Mouse (Mus musculus): ENCODE results near the gene Aif1. TPM values are rescaled to one million over a fixed set of nuclear protein-coding genes. Genes with fewer than 3 reads are reported as not detected.

The Aif1 gene
- polyA plus RNA-seq, 1 experiment: 13.2 TPM

DNA sequence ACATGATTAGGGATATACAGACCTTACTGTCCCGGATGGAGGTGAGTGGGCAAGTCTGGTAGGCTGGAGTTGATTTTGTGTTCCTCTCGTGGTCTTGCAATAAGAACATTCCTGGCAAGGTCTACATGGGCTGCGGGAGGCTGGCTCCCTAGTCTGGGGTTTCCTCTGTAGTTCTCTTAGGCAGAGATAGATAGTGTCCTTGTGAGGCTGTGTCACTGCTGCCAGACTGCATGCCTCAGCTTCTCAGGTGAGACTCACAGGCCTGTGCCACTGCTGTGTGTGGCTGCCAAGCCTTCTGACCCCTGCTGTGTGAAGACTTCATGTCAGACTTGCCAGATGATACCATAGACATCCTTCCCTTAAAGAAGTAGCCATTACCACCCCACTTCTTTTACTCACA lies 36.6 kb downstream of the Aif1 start:
- H3K27ac ChIP-seq (ENCODE audit: insufficient read depth, low read length): no peak overlapping the region
- H3K4me3 ChIP-seq (ENCODE audit: insufficient read depth, low read length): no peak overlapping the region
- H3K4me1 ChIP-seq (ENCODE audit: control insufficient read depth, insufficient read depth, low read length): no peaks in the 10 kb centered on the region; the same call in 1 of the 2 replicates
- TF ChIP-seq POLR2A (IDR thresholded peaks at IDR 0.05; ENCODE audit: extremely low read depth, insufficient read depth, low read length) (no peak), CTCF (IDR thresholded peaks at IDR 0.05; ENCODE audit: extremely low read depth, insufficient read depth, low read length) (no peak)

DNA sequence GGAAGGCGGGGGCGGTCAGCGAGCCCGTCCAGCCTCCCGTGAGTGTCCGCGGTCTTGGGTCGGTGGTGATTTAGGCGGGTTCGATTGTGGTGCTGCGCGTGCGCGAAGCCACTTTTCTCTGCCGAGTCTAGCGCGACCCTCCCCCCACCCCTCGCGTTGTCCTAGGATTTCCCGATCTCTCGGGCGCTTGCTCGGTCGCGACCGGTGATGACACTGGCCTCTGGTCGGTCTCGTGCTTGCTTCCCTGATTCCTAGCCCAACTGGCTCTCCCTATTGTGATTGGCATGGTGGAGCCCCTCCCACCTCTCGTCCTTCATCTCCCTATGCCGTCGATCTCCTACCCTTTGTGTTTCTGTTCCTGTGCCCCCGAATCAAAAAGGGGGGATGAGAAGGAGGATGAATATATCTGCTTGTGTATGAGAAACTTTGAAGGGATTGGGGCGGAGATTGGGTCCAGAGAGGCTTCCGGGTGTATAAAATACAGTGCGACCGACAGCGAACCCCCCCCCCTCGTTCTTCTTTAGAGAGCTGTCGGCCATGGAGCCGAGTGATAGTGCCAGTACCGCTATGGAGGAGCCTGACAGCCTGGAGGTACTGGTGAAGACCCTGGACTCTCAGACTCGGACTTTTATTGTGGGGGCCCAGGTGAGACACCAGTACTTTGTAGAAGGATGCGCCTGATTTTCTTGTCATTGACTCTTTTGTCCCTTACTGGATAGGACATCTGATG lies 40.1 kb downstream of the Aif1 start:
- peak overlapping the region; percentile 93 for H3K27ac ChIP-seq (ENCODE audit: insufficient read depth, low read length)
- peak overlapping the region; percentile 81 for H3K4me3 ChIP-seq (ENCODE audit: insufficient read depth, low read length)
- TF ChIP-seq POLR2A (IDR thresholded peaks at IDR 0.05; ENCODE audit: extremely low read depth, insufficient read depth, low read length): no peak; the same call in 1 of the 2 replicates
- TF ChIP-seq CTCF (IDR thresholded peaks at IDR 0.05; ENCODE audit: extremely low read depth, insufficient read depth, low read length): no peak
- H3K4me1 ChIP-seq (ENCODE audit: control insufficient read depth, insufficient read depth, low read length): no peaks in the 10 kb centered on the region; the same call in 1 of the 2 replicates

DNA sequence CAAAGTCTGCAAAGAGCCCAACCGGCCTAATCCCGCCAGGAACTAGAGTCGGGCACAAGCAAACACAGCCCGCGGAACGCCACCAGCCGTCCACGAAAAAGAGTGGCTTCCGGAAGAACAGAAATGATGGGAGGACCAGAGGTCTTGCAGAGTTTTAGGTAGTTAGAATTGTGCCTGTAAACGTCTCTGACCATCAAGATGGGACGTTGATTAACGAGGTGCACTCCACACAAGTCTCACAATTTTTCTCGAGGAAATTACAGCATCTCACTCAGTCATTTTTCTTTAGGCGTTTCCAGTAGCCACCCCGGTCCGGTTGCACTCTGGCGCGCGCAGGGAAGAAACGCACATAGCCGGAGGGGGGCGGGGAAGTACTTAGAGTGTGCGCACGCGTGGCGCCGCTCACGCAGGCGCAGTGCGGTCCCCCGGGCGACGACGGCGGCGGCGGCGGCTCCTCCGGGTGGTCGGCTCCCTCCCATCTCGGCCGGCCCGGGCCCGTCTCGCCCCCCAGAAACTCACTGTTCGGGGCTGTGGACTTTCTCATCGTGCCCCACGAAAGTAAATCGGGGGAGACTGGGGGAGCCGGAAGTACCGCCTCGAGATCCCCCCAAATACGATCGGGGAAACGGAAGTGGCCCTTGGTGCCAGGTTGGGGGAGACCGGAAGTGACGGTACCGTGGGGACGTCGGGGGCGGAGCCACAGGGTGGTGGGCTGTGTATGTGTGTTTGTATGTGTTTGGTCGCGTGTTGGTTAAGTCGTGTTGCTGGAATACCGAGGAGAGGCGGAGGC lies 40.9 kb downstream of the Aif1 start, which contains the start of gene Bag6:
Gene Bag6, plus strand, starts transcription at position 378 of the 790 bp plus-strand sequence.
- Histone ChIP-seq H3K4me3 (ENCODE audit: insufficient read depth, low read length) (peak within 1 kb of the TSS; percentile 81), H3K4me1 (ENCODE audit: control insufficient read depth, insufficient read depth, low read length) (no peaks in the 10 kb centered on the region; the same call in 1 of the 2 replicates), H3K27ac (ENCODE audit: insufficient read depth, low read length) (peak within 1 kb of the TSS; percentile 93)
- peak; percentile 66; the same call in 1 of the 2 replicates for TF ChIP-seq POLR2A (IDR thresholded peaks at IDR 0.05; ENCODE audit: extremely low read depth, insufficient read depth, low read length)
- no peak for TF ChIP-seq CTCF (IDR thresholded peaks at IDR 0.05; ENCODE audit: extremely low read depth, insufficient read depth, low read length)

DNA sequence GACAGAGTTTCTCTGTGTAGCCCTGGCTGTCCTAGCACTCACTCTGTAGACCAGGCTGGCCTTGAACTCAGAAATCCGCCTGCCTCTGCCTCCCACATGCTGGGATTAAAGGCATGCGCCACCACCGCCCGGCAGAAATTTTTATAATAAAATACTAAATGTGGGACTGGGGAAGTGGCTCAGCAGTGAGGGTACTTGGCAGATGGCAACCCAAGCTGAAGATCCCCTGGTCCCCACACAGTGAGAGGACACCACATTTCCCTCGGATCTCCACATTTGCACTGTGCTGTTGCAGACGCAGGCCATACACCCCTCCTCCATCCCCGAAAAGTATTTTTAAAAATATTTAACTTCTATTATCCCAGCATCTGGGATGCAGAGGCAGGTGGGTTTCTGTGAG lies 42.4 kb downstream of the Aif1 start:
- no peak overlapping the region for H3K27ac ChIP-seq (ENCODE audit: insufficient read depth, low read length)
- no peak overlapping the region for H3K4me3 ChIP-seq (ENCODE audit: insufficient read depth, low read length)
- TF ChIP-seq POLR2A (IDR thresholded peaks at IDR 0.05; ENCODE audit: extremely low read depth, insufficient read depth, low read length) (no peak), CTCF (IDR thresholded peaks at IDR 0.05; ENCODE audit: extremely low read depth, insufficient read depth, low read length) (no peak)
- H3K4me1 ChIP-seq (ENCODE audit: control insufficient read depth, insufficient read depth, low read length): no peaks in the 10 kb centered on the region; the same call in 1 of the 2 replicates

DNA sequence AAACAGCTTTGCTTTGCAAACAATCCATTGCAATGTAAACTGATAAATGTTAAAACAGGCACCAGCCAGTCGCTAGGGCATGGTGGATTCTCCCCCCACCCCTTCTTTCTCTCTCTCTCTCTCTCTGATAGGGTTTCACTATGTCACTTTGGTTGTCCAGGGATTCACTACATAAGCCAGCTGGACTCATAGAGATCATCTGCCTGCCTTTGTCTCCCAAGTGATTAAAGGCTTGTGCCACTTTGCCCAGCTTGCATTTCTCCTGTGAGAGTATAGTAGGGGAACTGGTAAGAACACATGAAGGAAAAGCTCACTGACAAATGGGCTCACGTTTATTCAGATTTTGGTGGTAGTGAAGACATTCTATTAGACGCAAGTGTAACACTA lies 43.7 kb downstream of the Aif1 start:
- Histone ChIP-seq H3K27ac (ENCODE audit: insufficient read depth, low read length) (no peak overlapping the region), H3K4me1 (ENCODE audit: control insufficient read depth, insufficient read depth, low read length) (peaks cover 1% of the 10 kb centered on the region; the same call in 1 of the 2 replicates), H3K4me3 (ENCODE audit: insufficient read depth, low read length) (no peak overlapping the region)
- TF ChIP-seq POLR2A (IDR thresholded peaks at IDR 0.05; ENCODE audit: extremely low read depth, insufficient read depth, low read length) (no peak), CTCF (IDR thresholded peaks at IDR 0.05; ENCODE audit: extremely low read depth, insufficient read depth, low read length) (no peak)

DNA sequence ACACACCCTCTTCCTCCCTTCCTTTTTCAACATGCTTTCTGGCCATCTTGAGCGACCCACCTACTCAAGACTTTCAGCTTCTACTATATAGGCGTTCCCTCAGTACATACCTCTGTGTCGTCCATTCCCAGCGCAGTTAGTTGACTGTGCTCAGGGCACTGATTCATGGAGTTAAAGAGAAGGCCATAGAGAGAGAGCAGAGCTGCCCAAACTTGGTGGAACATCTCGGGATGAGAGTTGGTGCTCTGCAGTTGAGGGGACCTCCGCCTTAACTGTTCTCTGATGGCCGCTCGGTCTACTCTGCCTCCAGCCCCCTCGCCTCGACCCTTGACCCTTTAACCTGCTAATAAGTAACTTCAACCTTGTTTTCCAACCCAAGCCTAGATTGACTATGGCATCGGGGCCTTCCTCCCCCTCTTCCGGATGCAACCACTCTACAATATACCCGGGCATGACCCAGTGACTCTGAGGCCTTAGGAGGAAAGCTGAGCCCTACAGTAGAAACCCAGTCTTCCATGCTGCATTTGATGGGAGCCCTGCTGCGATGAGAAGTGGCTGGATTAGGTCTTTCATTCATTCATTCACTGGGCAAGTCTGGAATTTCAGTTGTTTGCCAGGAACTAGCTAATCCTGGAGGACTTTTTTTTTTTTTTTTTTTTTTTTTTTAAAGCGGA lies 44.2 kb downstream of the Aif1 start, which contains the start of gene Apom:
Gene Apom, minus strand, starts transcription at position 551 of the 674 bp plus-strand sequence.
- Histone ChIP-seq H3K4me1 (ENCODE audit: control insufficient read depth, insufficient read depth, low read length) (peaks cover 1% of the 10 kb centered on the region; the same call in 1 of the 2 replicates), H3K27ac (ENCODE audit: insufficient read depth, low read length) (no peak within 1 kb of the TSS), H3K4me3 (ENCODE audit: insufficient read depth, low read length) (no peak within 1 kb of the TSS)
- no peak for TF ChIP-seq POLR2A (IDR thresholded peaks at IDR 0.05; ENCODE audit: extremely low read depth, insufficient read depth, low read length)
- TF ChIP-seq CTCF (IDR thresholded peaks at IDR 0.05; ENCODE audit: extremely low read depth, insufficient read depth, low read length): no peak

DNA sequence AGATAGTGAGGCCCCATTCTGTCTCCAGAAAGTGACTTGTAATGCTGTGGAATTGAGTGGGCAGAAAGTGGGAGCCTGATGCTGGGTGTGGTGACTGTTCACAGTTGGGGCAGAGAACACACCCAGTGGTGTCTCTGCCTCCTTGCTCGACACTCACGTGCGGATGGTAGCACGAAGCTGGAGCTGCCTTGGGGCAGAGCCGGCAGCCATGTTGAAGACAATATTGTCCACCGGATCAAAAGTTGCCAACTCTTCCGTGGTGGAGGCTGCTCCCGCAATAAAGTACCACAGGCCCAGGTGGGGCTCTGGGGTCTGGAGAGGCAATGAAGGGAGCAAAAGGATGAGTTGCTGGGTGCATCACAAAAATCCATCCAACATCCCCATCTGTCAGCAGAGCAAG lies 44.8 kb downstream of the Aif1 start:
- H3K4me3 ChIP-seq (ENCODE audit: insufficient read depth, low read length): no peak overlapping the region
- H3K4me1 ChIP-seq (ENCODE audit: control insufficient read depth, insufficient read depth, low read length): 0 out of 2 replicates have a peak, but pooled peaks cover 1% of the 10 kb centered on the region
- no peak overlapping the region for H3K27ac ChIP-seq (ENCODE audit: insufficient read depth, low read length)
- TF ChIP-seq CTCF (IDR thresholded peaks at IDR 0.05; ENCODE audit: extremely low read depth, insufficient read depth, low read length) (no peak), POLR2A (IDR thresholded peaks at IDR 0.05; ENCODE audit: extremely low read depth, insufficient read depth, low read length) (no peak)

DNA sequence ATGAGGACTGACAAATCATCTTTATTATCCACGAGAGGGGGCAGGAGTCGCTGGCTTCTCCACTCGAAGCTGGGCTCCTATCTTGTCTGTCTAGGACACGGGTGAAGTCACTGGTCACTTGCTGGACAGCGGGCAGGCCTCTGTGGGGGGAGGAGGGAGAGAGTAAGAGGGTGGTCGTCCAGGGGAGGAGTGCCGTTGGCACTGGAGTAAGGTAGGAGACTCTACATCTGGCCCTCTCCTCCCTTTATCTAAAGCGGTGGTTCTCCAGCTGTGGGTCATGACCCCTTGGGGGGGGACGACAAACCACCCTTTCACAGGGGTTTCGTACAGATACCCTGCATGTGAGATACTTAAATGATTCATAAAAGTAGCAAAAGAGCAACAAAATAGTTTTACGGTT lies 46.9 kb downstream of the Aif1 start:
- Histone ChIP-seq H3K4me3 (ENCODE audit: insufficient read depth, low read length) (no peak overlapping the region), H3K4me1 (ENCODE audit: control insufficient read depth, insufficient read depth, low read length) (peaks cover 3% of the 10 kb centered on the region; the same call in 1 of the 2 replicates), H3K27ac (ENCODE audit: insufficient read depth, low read length) (no peak overlapping the region)
- TF ChIP-seq CTCF (IDR thresholded peaks at IDR 0.05; ENCODE audit: extremely low read depth, insufficient read depth, low read length) (no peak), POLR2A (IDR thresholded peaks at IDR 0.05; ENCODE audit: extremely low read depth, insufficient read depth, low read length) (no peak)

DNA sequence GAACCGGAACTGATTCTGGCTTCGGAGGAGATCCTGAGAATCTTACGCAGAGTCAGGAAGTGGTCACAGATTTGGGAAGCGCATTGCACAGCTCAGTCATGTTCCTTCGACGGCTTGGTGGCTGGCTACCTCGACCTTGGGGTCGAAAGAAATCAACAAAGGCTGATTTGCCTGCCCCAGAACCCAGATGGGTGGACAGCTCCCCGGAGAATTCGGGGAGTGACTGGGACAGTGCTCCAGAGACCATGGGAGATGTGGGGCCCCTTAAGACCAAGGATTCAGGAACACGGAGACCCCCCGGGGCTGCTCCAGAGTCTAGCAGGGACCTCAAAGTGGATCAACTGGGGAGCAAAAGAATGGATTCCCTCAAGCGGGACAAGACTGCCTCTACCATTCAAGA lies 48.9 kb downstream of the Aif1 start:
- Histone ChIP-seq H3K27ac (ENCODE audit: insufficient read depth, low read length) (no peak overlapping the region), H3K4me3 (ENCODE audit: insufficient read depth, low read length) (peak overlapping the region; percentile 69), H3K4me1 (ENCODE audit: control insufficient read depth, insufficient read depth, low read length) (peaks cover 3% of the 10 kb centered on the region; the same call in 1 of the 2 replicates)
- TF ChIP-seq POLR2A (IDR thresholded peaks at IDR 0.05; ENCODE audit: extremely low read depth, insufficient read depth, low read length) (no peak), CTCF (IDR thresholded peaks at IDR 0.05; ENCODE audit: extremely low read depth, insufficient read depth, low read length) (no peak)
